Mouse (Mus musculus) brain, embryonic 18.5 days (tissue): ENCODE measurements around the gene Epp13.
"Not testable (repeated sequence)": the region's sequence is repeated elsewhere in the genome, so short reads cannot be mapped to it uniquely, and the experiment has no call there.

Experiments used
- DNase-seq: peaks from one replicate; pipeline ENCODE4 v3.0.0-alpha.2; 2012; ENCODE audit warnings: low read depth, low spot score

Gene Epp13

DNA sequence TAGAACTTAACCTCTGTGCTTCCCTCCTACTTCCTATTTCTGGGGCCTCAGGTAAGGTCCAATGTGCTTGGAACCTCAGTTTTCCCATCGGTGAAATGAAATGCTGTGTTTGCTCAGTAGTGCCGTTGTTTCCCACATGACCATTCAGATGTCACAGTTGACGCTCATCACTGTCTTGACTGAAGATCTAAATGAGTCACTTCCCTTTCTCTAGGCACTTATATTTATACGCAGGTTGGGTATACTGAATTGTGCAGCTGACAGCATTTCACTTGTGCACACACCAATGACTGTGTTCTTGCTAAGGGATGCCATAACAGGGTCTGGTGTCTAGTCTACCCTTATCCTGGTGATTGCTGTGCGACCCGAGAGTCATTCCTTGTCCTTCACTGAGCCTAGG is 32.9 kb downstream of the Epp13 start:
- DNase-seq = no peak

DNA sequence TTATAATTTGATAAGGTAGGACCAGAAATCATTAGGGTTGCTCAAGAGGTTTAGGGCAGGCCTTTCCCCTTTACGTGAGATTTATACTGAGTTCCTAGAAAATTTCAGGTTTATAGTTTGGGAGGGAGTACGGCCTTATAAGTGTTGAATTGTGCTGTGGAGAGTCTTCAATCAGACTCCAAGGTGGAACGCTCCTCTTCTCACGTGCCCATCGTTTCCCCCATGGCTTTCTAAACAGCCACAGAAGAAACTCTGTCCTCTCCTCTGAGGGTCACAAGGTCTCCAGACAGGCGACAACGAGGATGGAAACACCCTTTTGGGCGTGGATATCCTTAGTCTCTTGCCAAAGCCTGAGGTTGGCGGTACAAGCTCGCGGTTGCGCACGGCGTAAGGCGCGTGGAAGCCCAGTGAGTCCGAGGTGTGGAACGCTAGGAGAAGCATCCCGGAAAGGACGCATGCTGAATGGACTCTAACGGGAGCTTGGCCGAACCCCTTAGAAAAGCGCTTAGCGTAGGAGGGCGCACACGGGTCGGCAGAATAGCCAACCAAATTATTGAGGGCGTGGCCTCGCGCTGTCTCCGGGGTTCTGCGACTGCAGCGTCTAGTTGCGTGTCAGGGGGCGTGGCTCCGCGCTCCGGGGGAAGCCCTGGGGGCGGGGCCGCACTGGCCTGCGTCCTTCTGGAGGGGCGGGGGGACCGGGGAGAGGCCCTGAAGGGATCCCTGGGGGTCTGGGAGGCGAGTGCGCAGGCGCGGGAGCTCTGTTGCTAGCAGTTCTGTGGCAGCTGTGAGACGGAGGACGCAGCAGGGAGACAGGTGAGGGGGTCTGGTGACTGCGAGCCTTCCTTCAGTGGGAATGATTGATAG is 33.6 kb downstream of the Epp13 start, which contains the start of gene Zfp667:
Gene Zfp667, plus strand, starts transcription at position 738 of the 864 bp plus-strand sequence.
- DNase-seq = peak; percentile 92

DNA sequence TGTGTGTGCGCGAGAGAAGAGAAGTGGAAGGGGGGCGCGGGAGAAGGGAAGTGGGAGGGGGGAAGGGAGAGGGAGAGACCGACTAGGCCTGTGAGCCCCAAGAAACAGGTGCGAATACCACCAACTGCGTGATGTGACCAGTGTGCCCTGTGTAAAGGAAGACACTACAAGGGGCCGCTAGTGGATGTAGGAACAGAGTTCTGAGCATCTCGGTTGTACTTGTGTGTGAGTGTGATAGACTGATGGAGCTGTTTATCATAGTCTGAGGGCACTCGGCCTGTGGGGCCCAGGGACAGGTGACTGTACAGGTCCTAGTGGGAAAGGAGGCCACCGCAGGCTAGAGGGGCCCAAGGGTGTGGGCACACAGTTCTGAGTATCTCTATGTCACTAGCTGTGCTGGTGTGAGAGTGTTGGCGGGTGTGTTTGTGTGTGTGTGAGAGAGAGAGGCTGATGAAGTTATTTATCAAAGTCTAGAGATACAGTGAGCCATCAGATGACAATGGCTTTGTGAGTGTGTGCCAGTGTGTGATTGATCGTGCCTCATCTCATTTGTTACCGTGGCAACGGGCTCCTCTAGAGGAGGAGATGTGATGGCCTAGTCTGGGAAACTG is 34.5 kb downstream of the Epp13 start:
- DNase-seq = no peak

DNA sequence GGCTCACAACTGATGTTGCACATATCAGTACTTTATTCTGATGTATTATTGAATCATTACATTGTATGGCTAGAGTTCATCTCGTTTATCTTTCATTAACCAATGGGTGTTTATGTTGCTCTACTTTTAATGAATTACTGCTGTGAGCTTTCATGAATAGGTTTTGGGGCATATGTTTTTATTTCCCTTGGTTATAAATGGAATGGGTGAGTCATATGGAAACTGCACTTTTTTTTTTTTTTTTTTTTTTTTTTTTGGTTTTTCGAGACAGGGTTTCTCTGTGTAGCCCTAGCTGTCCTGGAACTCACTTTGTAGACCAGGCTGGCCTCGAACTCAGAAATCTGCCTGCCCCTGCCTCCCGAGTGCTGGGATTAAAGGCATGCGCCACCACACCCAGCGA is 38.6 kb downstream of the Epp13 start:
- DNase-seq = not testable (repeated sequence)

DNA sequence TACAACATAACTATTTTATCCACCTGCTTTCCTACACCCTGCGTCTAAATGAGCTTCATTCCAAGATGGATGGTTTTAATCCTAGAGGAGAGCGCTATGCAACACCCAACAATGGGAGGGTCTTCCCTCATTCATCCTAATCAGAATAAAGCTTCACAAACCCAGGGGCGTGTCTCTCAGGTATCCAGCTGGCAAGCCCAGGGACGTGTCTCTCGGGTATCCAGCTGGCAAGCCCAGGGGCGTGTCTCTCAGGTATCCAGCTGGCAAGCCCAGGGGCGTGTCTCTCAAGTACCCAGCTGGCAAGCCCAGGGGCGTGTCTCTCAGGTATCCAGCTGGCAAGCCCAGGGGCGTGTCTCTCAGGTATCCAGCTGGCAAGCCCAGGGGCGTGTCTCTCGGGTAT is 48.3 kb downstream of the Epp13 start:
- DNase-seq = not testable (repeated sequence)

DNA sequence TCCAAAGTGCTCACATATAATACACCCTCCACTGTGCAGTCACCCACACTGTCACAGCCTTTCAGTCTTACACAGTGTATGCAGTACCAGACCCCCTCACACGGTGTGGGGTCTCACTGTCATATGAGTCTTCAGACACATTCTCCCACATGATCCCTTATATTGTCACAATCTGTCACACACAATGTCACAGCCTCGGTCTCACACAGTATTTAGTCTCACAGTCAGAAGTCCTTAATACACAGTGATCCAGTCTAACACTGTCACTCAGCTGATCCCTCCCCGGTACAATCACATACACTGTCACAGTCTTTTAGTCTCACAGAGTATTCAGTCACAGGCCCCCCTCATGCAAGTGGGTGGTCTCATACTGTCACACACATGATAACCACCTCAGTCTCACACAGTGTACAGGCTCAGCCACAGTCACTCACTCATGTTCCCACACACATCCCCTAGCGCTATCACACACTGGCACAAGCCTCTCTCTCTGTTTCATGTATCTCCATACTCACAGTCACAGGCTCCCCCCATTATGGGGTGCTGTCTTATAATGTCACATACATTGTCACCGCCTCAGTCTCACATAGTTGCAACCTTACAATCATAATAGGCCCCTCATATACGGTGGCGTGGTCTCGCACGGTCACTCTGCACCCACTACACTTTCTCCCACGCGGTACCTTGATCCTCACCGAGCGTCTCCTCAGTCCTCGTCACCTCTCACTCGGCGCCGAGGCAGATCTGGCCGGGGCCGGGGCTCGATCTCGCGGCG is 78.1 kb downstream of the Epp13 start:
- no peak for DNase-seq

DNA sequence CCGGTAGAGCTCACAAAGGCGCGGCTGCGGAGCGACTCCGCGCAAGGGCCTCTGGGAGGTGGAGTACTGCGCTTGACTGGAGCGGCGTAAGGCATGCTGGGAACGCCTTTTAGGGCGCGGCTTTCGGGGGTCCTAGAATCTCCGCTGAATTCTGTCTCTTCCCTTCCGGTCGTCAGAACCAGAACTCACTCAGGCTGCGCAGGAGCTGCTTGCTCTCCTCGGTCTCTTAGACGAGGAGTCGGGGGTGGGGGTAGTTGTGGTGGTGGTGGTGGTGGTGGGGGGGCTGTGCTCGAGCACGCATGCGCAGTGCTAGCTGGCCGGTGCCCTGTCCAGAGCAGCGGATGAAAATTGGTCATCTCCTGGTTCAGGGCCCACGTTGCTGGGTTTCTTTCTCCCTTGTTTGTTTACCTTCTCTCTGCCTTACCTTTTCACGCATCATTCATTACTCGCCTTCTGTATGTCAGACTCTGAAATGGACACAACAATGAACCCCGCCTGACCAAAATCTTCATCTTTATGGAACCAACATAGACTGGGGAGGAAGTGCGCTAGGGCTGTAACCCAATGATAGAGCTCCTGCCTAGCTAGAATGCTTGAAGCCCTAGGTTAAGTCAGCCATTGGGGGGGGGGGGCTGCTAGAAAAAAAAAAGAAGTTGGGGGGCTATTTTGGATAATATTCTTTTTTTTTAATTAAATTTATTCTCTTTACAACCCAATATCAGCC is 78.9 kb downstream of the Epp13 start, which contains the start of gene Zfp583:
Gene Zfp583, minus strand, starts transcription at position 53 of the 724 bp plus-strand sequence.
- DNase-seq = peak; percentile 83
